In the genomic region with DNA sequence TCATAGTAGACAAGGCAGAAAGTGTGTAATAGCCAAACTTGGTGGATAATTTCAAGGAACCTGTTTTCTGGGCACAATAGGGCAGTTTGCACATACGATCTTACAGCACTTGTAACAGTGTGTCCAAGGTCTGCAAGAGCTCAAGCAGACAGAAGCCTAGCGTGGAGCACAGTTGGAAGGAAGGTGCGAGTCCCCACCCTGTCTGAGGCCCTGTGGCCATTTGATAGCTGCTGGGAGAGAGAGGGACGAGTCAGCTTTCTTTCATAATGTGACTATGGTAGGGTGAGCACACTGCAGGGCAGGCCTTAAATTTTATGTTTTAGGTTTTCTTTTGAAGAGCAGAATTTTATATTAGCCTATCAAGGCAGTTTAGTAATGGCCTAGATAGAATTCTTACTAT, we compare ENCODE assay signal across 20 mouse cellular contexts.
DNase-seq lines count a peak whose midpoint lies in the region; ATAC-seq and TF ChIP-seq lines count a peak whose summit lies in the region.
"Had no signal": no experiment of that assay in that cellular context is flagged by ENCODE, and none has a peak within 500 bp of the region (broad histone marks: within the 10 kb centered on the region; RNA-seq: fewer than 3 reads in every experiment).

No protein-coding gene starts in this region.

- H3K27me3 ChIP-seq in heart, embryonic 11.5 days (ENCODE audit: control insufficient read depth, insufficient read depth, low read length) = no peaks in the 10 kb centered on the region
- H3K27me3 ChIP-seq in intestine, embryonic 15.5 days (replicated peaks) = no peaks in the 10 kb centered on the region
- no peaks in the 10 kb centered on the region for H3K27me3 ChIP-seq in liver, embryonic 14.5 days (ENCODE audit: control insufficient read depth, insufficient read depth, low read length)
- no peaks in the 10 kb centered on the region for H3K27me3 ChIP-seq in small intestine, adult 2 months (ENCODE audit: control insufficient read depth, insufficient read depth, low read length)
- H3K27me3 ChIP-seq: forebrain, embryonic 15.5 days; heart, embryonic 12.5 days had no signal

- peak; percentile 41 for DNase-seq in heart, adult 11 months
- DNase-seq in liver, embryonic 14.5 days (ENCODE audit: low read depth in 3 of 3, low spot score in 3 of 3) = no peak
- no peak for DNase-seq in thymus, postnatal 36 days
- no peak for DNase-seq in spleen, adult 12 weeks (ENCODE audit: low spot score)
- DNase-seq: adrenal gland, adult 8-10 months; adrenal gland, postnatal 36 days; B cell, adult 2 months; cerebellum, adult 2 months; cerebellum, postnatal 10 days; gastrocnemius, postnatal 10 days; heart, adult 2 months had no signal

- ATAC-seq in heart, embryonic 11.5 days (replicated peaks; ENCODE audit: insufficient number of reproducible peaks, low FRiP score, low TSS enrichment) = no peak
- peak; percentile 60 for ATAC-seq in intestine, embryonic 15.5 days
- ATAC-seq in liver, embryonic 14.5 days (ENCODE audit: insufficient read depth) = peak; percentile 53; the same call in 1 of the 2 replicates
- ATAC-seq: CD4-positive, CD25-positive, alpha-beta regulatory T cell, adult 4 months; forebrain, embryonic 15.5 days had no signal

- no peaks in the 10 kb centered on the region for H3K4me1 ChIP-seq in heart, embryonic 11.5 days (ENCODE audit: control insufficient read depth, insufficient read depth, low read length)
- H3K4me1 ChIP-seq in intestine, embryonic 15.5 days (replicated peaks) = 0 out of 2 replicates have a peak, but pooled peaks cover 4% of the 10 kb centered on the region
- H3K4me1 ChIP-seq in liver, embryonic 14.5 days (replicated peaks; ENCODE audit: control insufficient read depth in 2 of 2, insufficient read depth in 2 of 2, low read length in 1 of 2) = peaks cover 0 to 2% of the 10 kb centered on the region in 2 experiments; a peak in 2 of 4 replicates
- H3K4me1 ChIP-seq in small intestine, adult 2 months (ENCODE audit: control insufficient read depth, insufficient read depth, insufficient read length, low read length) = peaks cover 21% of the 10 kb centered on the region
- H3K4me1 ChIP-seq: embryonic facial prominence, embryonic 10.5 days; forebrain, embryonic 15.5 days had no signal

- no peak overlapping the region for H3K4me2 ChIP-seq in heart, embryonic 11.5 days
- no peak overlapping the region for H3K4me2 ChIP-seq in intestine, embryonic 15.5 days (replicated peaks)
- no peak overlapping the region for H3K4me2 ChIP-seq in liver, embryonic 14.5 days (ENCODE audit: low read depth)
- H3K4me2 ChIP-seq: forebrain, embryonic 15.5 days; heart, embryonic 12.5 days had no signal

- TF ChIP-seq CTCF in liver, embryonic 14.5 days (IDR thresholded peaks at IDR 0.05; ENCODE audit: low read depth) = no peak
- no peak for TF ChIP-seq CTCF in small intestine, adult 2 months (IDR thresholded peaks at IDR 0.05; ENCODE audit: extremely low read depth, insufficient read length, insufficient replicate concordance, low read depth, low read length)

- H3K36me3 ChIP-seq in heart, embryonic 11.5 days (ENCODE audit: control insufficient read depth, insufficient read depth, low read length) = no peaks in the 10 kb centered on the region
- no peaks in the 10 kb centered on the region for H3K36me3 ChIP-seq in intestine, embryonic 15.5 days
- no peaks in the 10 kb centered on the region for H3K36me3 ChIP-seq in liver, embryonic 14.5 days (replicated peaks; ENCODE audit: control insufficient read depth, insufficient read depth, low read depth)
- peaks cover 3% of the 10 kb centered on the region; the same call in 1 of the 2 replicates for H3K36me3 ChIP-seq in small intestine, adult 2 months (ENCODE audit: control insufficient read depth, insufficient read depth, low read length)
- H3K36me3 ChIP-seq: embryonic facial prominence, embryonic 10.5 days; forebrain, embryonic 15.5 days; G1E; heart, embryonic 12.5 days; hindbrain, embryonic 10.5 days had no signal

- TF ChIP-seq EP300 in liver, embryonic 14.5 days (IDR thresholded peaks at IDR 0.05; ENCODE audit: low read depth) = no peak

- no peak overlapping the region for H3K27ac ChIP-seq in heart, embryonic 11.5 days (ENCODE audit: low read depth, low read length)
- peak overlapping the region; percentile 32; the same call in 1 of the 2 replicates for H3K27ac ChIP-seq in intestine, embryonic 15.5 days
- H3K27ac ChIP-seq in liver, embryonic 14.5 days = no peak overlapping the region
- peak overlapping the region; percentile 48 for H3K27ac ChIP-seq in small intestine, adult 2 months (ENCODE audit: insufficient read depth, low read depth, low read length)
- H3K27ac ChIP-seq: embryonic facial prominence, embryonic 10.5 days; forebrain, embryonic 15.5 days; heart, adult 2 months; hindbrain, embryonic 10.5 days had no signal

- H3K9ac ChIP-seq in heart, embryonic 11.5 days (ENCODE audit: low read depth, low read length) = no peak overlapping the region
- no peak overlapping the region for H3K9ac ChIP-seq in intestine, embryonic 15.5 days
- H3K9ac ChIP-seq in liver, embryonic 14.5 days (replicated peaks) = no peak overlapping the region
- H3K9ac ChIP-seq: forebrain, embryonic 15.5 days; heart, embryonic 12.5 days had no signal

- no peaks in the 10 kb centered on the region for H3K9me3 ChIP-seq in heart, embryonic 11.5 days (replicated peaks; ENCODE audit: control insufficient read depth, low read length)
- no peaks in the 10 kb centered on the region for H3K9me3 ChIP-seq in intestine, embryonic 15.5 days
- H3K9me3 ChIP-seq in liver, embryonic 14.5 days (ENCODE audit: control insufficient read depth, low read length) = no peaks in the 10 kb centered on the region
- H3K9me3 ChIP-seq: embryonic facial prominence, embryonic 10.5 days; forebrain, embryonic 15.5 days; G1E; heart, embryonic 12.5 days; hindbrain, embryonic 10.5 days had no signal

- 63% methylated on average over 4 of the region's 4 CpGs for WGBS in heart, embryonic 11.5 days (ENCODE audit: insufficient replicate concordance)
- 63% methylated on average over 4 of the region's 4 CpGs for WGBS in intestine, embryonic 15.5 days
- WGBS in liver, embryonic 14.5 days (ENCODE audit: insufficient replicate concordance) = 22% methylated on average over 4 of the region's 4 CpGs
- WGBS in small intestine, adult 2 months = 38% methylated on average over 4 of the region's 4 CpGs

- H3K4me3 ChIP-seq in heart, embryonic 11.5 days (ENCODE audit: low read depth, low read length) = no peak overlapping the region
- H3K4me3 ChIP-seq in intestine, embryonic 15.5 days (replicated peaks) = no peak overlapping the region
- no peak overlapping the region for H3K4me3 ChIP-seq in liver, embryonic 14.5 days (ENCODE audit: insufficient read depth in 1 of 2, low read depth in 2 of 2, low read length in 2 of 2)
- no peak overlapping the region for H3K4me3 ChIP-seq in small intestine, adult 2 months (ENCODE audit: low read depth, low read length)
- H3K4me3 ChIP-seq: embryonic facial prominence, embryonic 10.5 days; forebrain, embryonic 15.5 days; heart, adult 2 months; heart, embryonic 12.5 days; hindbrain, embryonic 10.5 days had no signal

- no peak for TF ChIP-seq POLR2A in small intestine, adult 2 months (IDR thresholded peaks at IDR 0.05; ENCODE audit: low read depth, low read length)

Comparison
In these comparisons a context has a peak if more than half of its experiments do, and no peak if none do; other contexts are left out.
1. H3K27ac ChIP-seq: peak in intestine, embryonic 15.5 days (single experiment) and small intestine, adult 2 months (single experiment); none in heart, embryonic 11.5 days (single experiment) and liver, embryonic 14.5 days (single experiment).